Mouse (Mus musculus): ENCODE data around the gene Irgc1. TPM values are rescaled to one million over a fixed set of nuclear protein-coding genes. Genes with fewer than 3 reads are reported as not detected.

Irgc1 gene
- polyA plus RNA-seq, 1 experiment = 19.9 TPM

GRCm38 (mm10) chr7:24399256-24400081 is 52.6 kb downstream of the Irgc1 start, which contains the start of gene Smg9:
Smg9 (plus strand) TSS chr7:24399619.
- H3K4me3 ChIP-seq (ENCODE audit: extremely low read depth, insufficient read depth, insufficient read length) = peak within 1 kb of the TSS; percentile 75
- H3K36me3 ChIP-seq (ENCODE audit: control insufficient read depth, insufficient read depth, low read length) = peaks cover 10% of the 10 kb centered on the region
- peaks cover 3% of the 10 kb centered on the region; the same call in 1 of the 2 replicates for H3K4me1 ChIP-seq (ENCODE audit: control insufficient read depth, insufficient read depth, insufficient read length)
- 2% methylated on average over 66 of the region's 66 CpGs for WGBS
- no peaks in the 10 kb centered on the region for H3K27me3 ChIP-seq (ENCODE audit: control insufficient read depth, insufficient read depth, low read length)
- peak within 1 kb of the TSS; percentile 98 for H3K27ac ChIP-seq (ENCODE audit: insufficient read depth, low read length)
- DNase-seq (ENCODE audit: low read depth in 1 of 2, low spot score in 2 of 2) = peak; percentile 97 to 98
- TF ChIP-seq CTCF (IDR thresholded peaks at IDR 0.05; ENCODE audit: extremely low read depth, insufficient read depth, insufficient read length, insufficient replicate concordance) (no peak), POLR2A (IDR thresholded peaks at IDR 0.05; ENCODE audit: low read depth, low read length) (0 out of 2 replicates have a peak, but pooled peaks have one; percentile 62)

DNA sequence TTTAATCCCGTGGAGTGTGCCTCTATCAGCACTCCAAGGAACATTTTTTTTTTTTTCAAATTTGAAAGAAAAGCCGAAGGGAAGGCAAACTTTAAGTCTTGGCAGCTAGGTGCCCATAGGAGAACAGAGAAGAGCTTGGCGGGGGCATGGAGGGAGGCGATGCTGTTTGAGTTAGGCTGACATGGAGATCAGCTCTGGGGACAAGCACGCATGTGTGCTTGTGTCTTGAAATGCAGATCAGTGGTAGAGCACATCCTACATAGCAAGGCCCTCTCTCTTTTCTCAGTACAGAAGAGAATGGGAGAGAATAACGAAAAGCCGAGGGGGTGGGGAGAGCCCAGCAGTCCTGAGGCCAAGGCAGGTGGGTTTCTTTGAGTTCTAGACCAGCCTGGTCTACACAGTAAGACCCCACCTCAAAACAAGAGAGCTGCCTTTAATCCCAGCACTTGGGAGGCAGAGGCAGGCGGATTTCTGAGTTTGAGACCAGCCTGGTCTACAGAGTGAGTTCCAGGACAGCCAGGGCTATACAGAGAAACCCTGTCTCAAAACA is 53.7 kb downstream of the Irgc1 start:
- no peak for DNase-seq (ENCODE audit: low read depth in 1 of 2, low spot score in 2 of 2)
- peaks cover 5% of the 10 kb centered on the region for H3K36me3 ChIP-seq (ENCODE audit: control insufficient read depth, insufficient read depth, low read length)
- H3K4me3 ChIP-seq (ENCODE audit: extremely low read depth, insufficient read depth, insufficient read length) = no peak overlapping the region
- H3K27me3 ChIP-seq (ENCODE audit: control insufficient read depth, insufficient read depth, low read length) = no peaks in the 10 kb centered on the region
- TF ChIP-seq CTCF (IDR thresholded peaks at IDR 0.05; ENCODE audit: extremely low read depth, insufficient read depth, insufficient read length, insufficient replicate concordance) (no peak), POLR2A (IDR thresholded peaks at IDR 0.05; ENCODE audit: low read depth, low read length) (no peak)
- 91% methylated on average over 8 of the region's 8 CpGs for WGBS
- peaks cover 3% of the 10 kb centered on the region; the same call in 1 of the 2 replicates for H3K4me1 ChIP-seq (ENCODE audit: control insufficient read depth, insufficient read depth, insufficient read length)
- no peak overlapping the region for H3K27ac ChIP-seq (ENCODE audit: insufficient read depth, low read length)

GRCm38 (mm10) chr7:24396832-24397231 is 55.3 kb downstream of the Irgc1 start:
- no peaks in the 10 kb centered on the region for H3K27me3 ChIP-seq (ENCODE audit: control insufficient read depth, insufficient read depth, low read length)
- TF ChIP-seq CTCF (IDR thresholded peaks at IDR 0.05; ENCODE audit: extremely low read depth, insufficient read depth, insufficient read length, insufficient replicate concordance) (no peak), POLR2A (IDR thresholded peaks at IDR 0.05; ENCODE audit: low read depth, low read length) (no peak)
- no peak overlapping the region for H3K27ac ChIP-seq (ENCODE audit: insufficient read depth, low read length)
- WGBS = 65% methylated on average over 11 of the region's 11 CpGs
- no peaks in the 10 kb centered on the region for H3K36me3 ChIP-seq (ENCODE audit: control insufficient read depth, insufficient read depth, low read length)
- peaks cover 3% of the 10 kb centered on the region; the same call in 1 of the 2 replicates for H3K4me1 ChIP-seq (ENCODE audit: control insufficient read depth, insufficient read depth, insufficient read length)
- no peak overlapping the region for H3K4me3 ChIP-seq (ENCODE audit: extremely low read depth, insufficient read depth, insufficient read length)
- no peak for DNase-seq (ENCODE audit: low read depth in 1 of 2, low spot score in 2 of 2)

DNA sequence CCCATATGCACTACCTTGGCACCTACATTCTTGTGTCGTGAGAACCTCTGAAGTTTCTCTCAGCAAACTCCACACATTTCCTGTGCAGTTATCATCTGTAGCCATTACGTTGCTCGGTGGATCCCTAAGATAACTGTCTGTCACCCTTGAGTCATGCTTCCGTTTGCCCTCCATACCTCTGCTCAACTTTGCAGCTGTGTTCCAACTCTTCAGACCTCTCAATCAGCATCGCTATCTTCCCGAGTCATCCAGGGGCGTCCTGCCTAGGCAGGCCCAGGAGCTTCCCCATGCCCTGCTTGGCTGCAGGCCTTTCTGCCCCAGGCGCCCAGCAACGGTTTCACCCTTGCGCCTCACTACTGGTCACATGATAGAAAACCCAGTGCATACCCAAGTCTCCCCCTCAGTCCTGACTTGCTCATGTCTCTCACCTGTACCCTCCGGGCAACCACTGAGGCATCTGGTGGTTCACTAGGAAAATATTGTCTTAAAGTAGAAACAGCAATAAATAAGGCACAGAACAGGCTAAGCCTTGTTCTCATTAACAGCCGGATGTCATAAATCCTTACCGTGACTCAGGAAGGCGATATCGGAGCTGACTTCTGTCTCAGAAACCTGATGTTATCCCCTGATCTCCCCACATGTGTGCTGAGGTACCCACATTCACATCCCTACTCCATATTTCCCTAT is 57.5 kb downstream of the Irgc1 start:
- Histone ChIP-seq H3K27me3 (ENCODE audit: control insufficient read depth, insufficient read depth, low read length) (no peaks in the 10 kb centered on the region), H3K27ac (ENCODE audit: insufficient read depth, low read length) (no peak overlapping the region), H3K36me3 (ENCODE audit: control insufficient read depth, insufficient read depth, low read length) (no peaks in the 10 kb centered on the region), H3K4me3 (ENCODE audit: extremely low read depth, insufficient read depth, insufficient read length) (no peak overlapping the region), H3K4me1 (ENCODE audit: control insufficient read depth, insufficient read depth, insufficient read length) (peaks cover 3% of the 10 kb centered on the region; the same call in 1 of the 2 replicates)
- no peak for DNase-seq (ENCODE audit: low read depth in 1 of 2, low spot score in 2 of 2)
- WGBS = 27% methylated on average over 15 of the region's 15 CpGs
- TF ChIP-seq CTCF (IDR thresholded peaks at IDR 0.05; ENCODE audit: extremely low read depth, insufficient read depth, insufficient read length, insufficient replicate concordance) (no peak), POLR2A (IDR thresholded peaks at IDR 0.05; ENCODE audit: low read depth, low read length) (no peak)

DNA sequence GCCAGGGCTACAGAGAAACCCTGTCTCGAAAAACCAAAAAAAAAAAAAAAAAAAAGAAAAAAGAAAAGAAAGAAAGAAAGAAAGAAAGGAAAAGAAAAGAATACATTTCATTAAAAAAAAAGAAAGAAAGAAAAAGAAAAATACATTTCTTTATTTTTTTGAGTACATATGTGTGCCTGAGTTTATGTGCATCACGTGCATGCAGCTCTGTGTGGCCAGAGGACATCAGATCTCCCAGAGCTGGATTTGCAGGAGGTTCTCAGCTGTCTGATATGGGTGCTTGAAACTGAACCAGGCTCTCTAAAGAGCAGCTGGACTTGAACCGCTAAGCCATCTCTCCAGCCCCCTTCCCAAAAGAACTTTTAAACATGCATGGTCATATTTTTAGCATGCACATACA is 58.0 kb downstream of the Irgc1 start:
- WGBS = 48% methylated on average over 3 of the region's 3 CpGs
- H3K36me3 ChIP-seq (ENCODE audit: control insufficient read depth, insufficient read depth, low read length) = no peaks in the 10 kb centered on the region
- TF ChIP-seq CTCF (IDR thresholded peaks at IDR 0.05; ENCODE audit: extremely low read depth, insufficient read depth, insufficient read length, insufficient replicate concordance) = no peak
- no peak for TF ChIP-seq POLR2A (IDR thresholded peaks at IDR 0.05; ENCODE audit: low read depth, low read length)

DNA sequence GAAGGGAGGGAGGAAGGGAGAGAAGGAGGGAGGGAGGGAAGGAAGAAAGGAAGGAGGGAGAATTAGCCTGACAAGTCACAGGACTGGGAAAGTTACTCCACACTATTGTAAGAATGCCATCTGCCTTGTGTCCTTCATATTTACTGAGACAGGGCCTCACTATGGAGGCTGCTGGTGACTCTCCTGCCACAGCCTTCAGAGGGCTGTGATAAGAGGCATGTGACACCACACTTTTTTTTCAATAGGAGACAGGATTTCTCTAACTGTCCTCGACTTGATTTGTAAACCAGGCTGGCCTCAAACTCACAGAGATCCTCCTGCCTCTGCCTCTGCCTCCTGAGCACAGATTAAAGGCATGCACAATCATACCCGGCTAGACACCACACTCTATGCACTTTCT is 60.4 kb downstream of the Irgc1 start:
- no peaks in the 10 kb centered on the region for H3K27me3 ChIP-seq (ENCODE audit: control insufficient read depth, insufficient read depth, low read length)
- H3K36me3 ChIP-seq (ENCODE audit: control insufficient read depth, insufficient read depth, low read length) = no peaks in the 10 kb centered on the region
- TF ChIP-seq CTCF (IDR thresholded peaks at IDR 0.05; ENCODE audit: extremely low read depth, insufficient read depth, insufficient read length, insufficient replicate concordance) = no peak
- TF ChIP-seq POLR2A (IDR thresholded peaks at IDR 0.05; ENCODE audit: low read depth, low read length) = no peak
- no peaks in the 10 kb centered on the region; the same call in 1 of the 2 replicates for H3K4me1 ChIP-seq (ENCODE audit: control insufficient read depth, insufficient read depth, insufficient read length)
- WGBS = 56% methylated on average over 2 of the region's 2 CpGs
- DNase-seq (ENCODE audit: low read depth in 1 of 2, low spot score in 2 of 2) = no peak
- no peak overlapping the region for H3K27ac ChIP-seq (ENCODE audit: insufficient read depth, low read length)
- H3K4me3 ChIP-seq (ENCODE audit: extremely low read depth, insufficient read depth, insufficient read length) = no peak overlapping the region

More for the DNA sequence above, 58.0 kb downstream of the Irgc1 start:
- H3K4me3 ChIP-seq (ENCODE audit: extremely low read depth, insufficient read depth, insufficient read length) = no peak overlapping the region
- no peak overlapping the region for H3K27ac ChIP-seq (ENCODE audit: insufficient read depth, low read length)
- H3K27me3 ChIP-seq (ENCODE audit: control insufficient read depth, insufficient read depth, low read length) = no peaks in the 10 kb centered on the region
- H3K4me1 ChIP-seq (ENCODE audit: control insufficient read depth, insufficient read depth, insufficient read length) = peaks cover 1% of the 10 kb centered on the region; the same call in 1 of the 2 replicates
- no peak for DNase-seq (ENCODE audit: low read depth in 1 of 2, low spot score in 2 of 2)

Data from spleen, adult 2 months (tissue).